Mouse (Mus musculus) 3134 (cell line): ENCODE results near the gene Syt12.
"Not testable (repeated sequence)": the region's sequence is repeated elsewhere in the genome, so short reads cannot be mapped to it uniquely, and the experiment has no call there.

Experiments
- DNase-seq: peaks from one replicate; pipeline ENCODE4 v3.0.0-alpha.2; 2011; ENCODE audit warnings: low spot score; ENCODE audit not compliant: insufficient read length; ENCODE audit errors: extremely low read depth

Gene Syt12

GRCm38 (mm10) chr19:4491080-4491695 lies 13.9 kb upstream of the Syt12 start:
- no peak for DNase-seq

GRCm38 (mm10) chr19:4487877-4488276 lies 10.6 kb upstream of the Syt12 start:
- DNase-seq = no peak

- DNase-seq = no peak
Measured at GRCm38 (mm10) chr19:4485006-4485405, 7.8 kb upstream of the Syt12 start.

GRCm38 (mm10) chr19:4482111-4482859 lies 5.0 kb upstream of the Syt12 start:
- DNase-seq = no peak

GRCm38 (mm10) chr19:4481326-4481725 lies 4.1 kb upstream of the Syt12 start:
- no peak for DNase-seq

- no peak for DNase-seq
Measured at GRCm38 (mm10) chr19:4480041-4480440, 2.8 kb upstream of the Syt12 start.

GRCm38 (mm10) chr19:4478190-4478516 lies 906 bp upstream of the Syt12 start:
- DNase-seq = no peak

- no peak for DNase-seq
Measured at GRCm38 (mm10) chr19:4476601-4477257, 518 bp downstream of the Syt12 start.

- no peak for DNase-seq
Measured at GRCm38 (mm10) chr19:4475224-4475925, 1.9 kb downstream of the Syt12 start.

GRCm38 (mm10) chr19:4474739-4475138 lies 2.5 kb downstream of the Syt12 start:
- DNase-seq = no peak

GRCm38 (mm10) chr19:4473549-4473948 lies 3.7 kb downstream of the Syt12 start:
- DNase-seq = no peak

- no peak for DNase-seq
Measured at GRCm38 (mm10) chr19:4468363-4468762, 8.9 kb downstream of the Syt12 start.

- DNase-seq = no peak
Measured at GRCm38 (mm10) chr19:4464666-4465065, 12.6 kb downstream of the Syt12 start.

- DNase-seq = no peak
Measured at GRCm38 (mm10) chr19:4461981-4462380, 15.3 kb downstream of the Syt12 start.

GRCm38 (mm10) chr19:4456227-4456626 lies 21.0 kb downstream of the Syt12 start:
- no peak for DNase-seq

GRCm38 (mm10) chr19:4455071-4455800 lies 22.0 kb downstream of the Syt12 start:
- DNase-seq = no peak

- DNase-seq = not testable (repeated sequence)
Measured at GRCm38 (mm10) chr19:4454040-4454439, 23.2 kb downstream of the Syt12 start.

- no peak for DNase-seq
Measured at GRCm38 (mm10) chr19:4452525-4452924, 24.7 kb downstream of the Syt12 start.

GRCm38 (mm10) chr19:4451965-4452364 lies 25.3 kb downstream of the Syt12 start:
- no peak for DNase-seq

GRCm38 (mm10) chr19:4451098-4451497 lies 26.1 kb downstream of the Syt12 start:
- no peak for DNase-seq

- DNase-seq = no peak
Measured at GRCm38 (mm10) chr19:4450666-4451065, 26.6 kb downstream of the Syt12 start.
